Mouse (Mus musculus) cerebellum, postnatal 36 days (tissue): ENCODE results near the gene Diras2.

Experiments
- DNase-seq, 2 experiments: peaks; one replicate each; pipeline ENCODE4 v3.0.0; 2021 to 2022; ENCODE audit warnings: mixed read lengths in 2 of 2

Diras2 gene

GRCm38 (mm10) chr13:52457177-52457888 is 73.7 kb downstream of the Diras2 start:
- DNase-seq, result peak; percentile 45 to 50

GRCm38 (mm10) chr13:52455329-52455728 is 75.8 kb downstream of the Diras2 start:
- DNase-seq, result peak; percentile 73 to 74

- peak; percentile 29 to 50 for DNase-seq
Measured at GRCm38 (mm10) chr13:52454708-52455250, 76.3 kb downstream of the Diras2 start.
